Mouse (Mus musculus) 3T3-L1 (cell line): ENCODE measurements around the gene Sp2.

Source experiments
- DNase-seq: peaks from one replicate; pipeline ENCODE4 v3.0.0-alpha.2; 2015; ENCODE audit warnings: low read depth, low spot score

Gene Sp2

GRCm38 (mm10) chr11:96970341-96970740 lies 12.4 kb downstream of the Sp2 start:
- no peak for DNase-seq

- peak; percentile 95 for DNase-seq
These were observed 13.0 kb downstream of the Sp2 start for GRCm38 (mm10) chr11:96969746-96970145.

GRCm38 (mm10) chr11:96969280-96969722 lies 13.5 kb downstream of the Sp2 start:
- DNase-seq: no peak

GRCm38 (mm10) chr11:96968476-96968875 lies 14.3 kb downstream of the Sp2 start:
- no peak for DNase-seq

GRCm38 (mm10) chr11:96967544-96968269 lies 15.1 kb downstream of the Sp2 start:
- no peak for DNase-seq

- peak; percentile 74 for DNase-seq
These were observed 15.7 kb downstream of the Sp2 start for GRCm38 (mm10) chr11:96966914-96967543.

GRCm38 (mm10) chr11:96966172-96966571 lies 16.6 kb downstream of the Sp2 start:
- DNase-seq: no peak

GRCm38 (mm10) chr11:96963580-96963979 lies 19.2 kb downstream of the Sp2 start:
- DNase-seq: peak; percentile 95

GRCm38 (mm10) chr11:96957061-96957805 lies 25.5 kb downstream of the Sp2 start:
- DNase-seq: no peak

GRCm38 (mm10) chr11:96956009-96956724 lies 26.6 kb downstream of the Sp2 start:
- no peak for DNase-seq

GRCm38 (mm10) chr11:96955094-96955493 lies 27.7 kb downstream of the Sp2 start:
- DNase-seq: no peak

GRCm38 (mm10) chr11:96952896-96953295 lies 29.9 kb downstream of the Sp2 start:
- DNase-seq: no peak

- DNase-seq: no peak
These were observed 30.3 kb downstream of the Sp2 start for GRCm38 (mm10) chr11:96952426-96952825.

- DNase-seq: no peak
These were observed 32.0 kb downstream of the Sp2 start for GRCm38 (mm10) chr11:96950767-96951166.

- no peak for DNase-seq
These were observed 34.9 kb downstream of the Sp2 start for GRCm38 (mm10) chr11:96947849-96948248.

- no peak for DNase-seq
These were observed 36.3 kb downstream of the Sp2 start for GRCm38 (mm10) chr11:96946498-96946897.

- DNase-seq: no peak
These were observed 37.7 kb downstream of the Sp2 start for GRCm38 (mm10) chr11:96944844-96945580.

- peak; percentile 99 for DNase-seq
These were observed 38.9 kb downstream of the Sp2 start, which contains the start of gene Pnpo for GRCm38 (mm10) chr11:96943746-96944304. Pnpo (minus strand) TSS chr11:96943986.

- no peak for DNase-seq
These were observed 40.7 kb downstream of the Sp2 start for GRCm38 (mm10) chr11:96941989-96942590.
